Mouse (Mus musculus) ovary, adult 18-20 months (tissue): ENCODE measurements around the gene Hoxc5.
A peak's percentile ranks its signal among the peaks of the same experiment; 100 is the strongest.

Source experiments
- DNase-seq: peaks from one replicate; pipeline ENCODE4 v3.0.0; 2022; ENCODE audit warnings: low spot score, mixed read lengths

Gene Hoxc5

DNA sequence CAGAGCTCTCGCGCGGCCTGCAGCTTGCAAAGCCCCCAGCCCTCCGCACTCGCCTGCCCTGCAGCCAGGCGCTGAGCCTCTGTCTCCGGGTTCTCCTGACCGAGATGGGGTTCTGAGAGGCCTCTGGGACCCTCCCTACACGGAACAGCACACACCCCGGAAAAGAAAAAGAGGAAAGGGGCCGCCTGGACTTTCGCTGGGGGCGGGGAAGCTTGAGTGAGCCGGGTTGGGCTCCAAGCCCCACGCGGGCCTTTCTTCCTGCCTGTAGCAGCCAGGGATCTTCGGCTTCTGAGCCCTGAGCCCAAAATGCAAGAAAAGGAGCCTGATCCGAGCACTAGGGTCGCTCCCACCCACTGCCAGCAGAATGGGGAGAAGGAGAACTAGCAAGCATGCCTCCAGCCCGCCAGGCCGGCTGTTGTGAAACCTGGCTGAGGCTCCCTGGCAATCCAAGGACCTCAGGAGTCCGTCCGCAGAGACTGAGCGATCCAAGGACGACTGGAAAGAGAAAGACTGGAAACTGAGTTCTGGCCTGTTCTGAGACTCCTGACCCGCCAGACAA lies 44.8 kb downstream of the Hoxc5 start:
- DNase-seq = peak; percentile 73

DNA sequence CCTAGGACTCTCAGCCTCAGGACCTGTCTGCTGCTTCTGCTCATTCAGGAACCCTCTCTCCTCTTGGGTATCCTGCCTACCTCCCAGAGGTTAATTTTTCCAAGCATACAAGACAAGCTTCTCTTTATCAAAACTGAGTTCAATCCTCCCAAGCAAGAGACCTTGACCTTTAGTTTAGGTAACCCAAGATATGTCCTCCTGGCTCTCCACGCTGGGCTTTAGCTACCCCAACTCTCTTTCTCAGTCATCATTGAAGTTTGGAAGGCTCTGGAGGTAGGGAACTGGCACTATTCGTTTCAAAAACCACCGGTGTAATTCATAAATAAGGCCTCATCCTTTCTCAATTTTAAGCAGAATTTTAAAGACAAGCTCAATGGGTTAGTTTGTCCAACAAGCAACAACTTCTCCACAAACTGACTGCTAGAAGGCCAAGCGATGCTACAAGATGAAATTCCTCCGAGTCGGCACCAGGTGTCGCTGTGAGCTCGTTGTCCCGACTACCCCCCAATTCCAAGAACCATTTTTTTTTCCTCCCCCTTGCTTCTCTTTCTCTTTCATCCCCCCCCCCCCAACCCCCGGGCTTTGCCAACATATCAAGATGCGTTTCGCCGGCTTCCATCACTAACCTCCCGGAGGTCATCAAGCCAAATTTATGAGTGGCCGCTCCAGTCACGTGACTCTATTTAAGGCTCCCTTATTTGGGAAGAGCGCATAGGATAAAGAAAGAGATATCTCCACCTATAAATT lies 46.2 kb downstream of the Hoxc5 start:
- no peak for DNase-seq

DNA sequence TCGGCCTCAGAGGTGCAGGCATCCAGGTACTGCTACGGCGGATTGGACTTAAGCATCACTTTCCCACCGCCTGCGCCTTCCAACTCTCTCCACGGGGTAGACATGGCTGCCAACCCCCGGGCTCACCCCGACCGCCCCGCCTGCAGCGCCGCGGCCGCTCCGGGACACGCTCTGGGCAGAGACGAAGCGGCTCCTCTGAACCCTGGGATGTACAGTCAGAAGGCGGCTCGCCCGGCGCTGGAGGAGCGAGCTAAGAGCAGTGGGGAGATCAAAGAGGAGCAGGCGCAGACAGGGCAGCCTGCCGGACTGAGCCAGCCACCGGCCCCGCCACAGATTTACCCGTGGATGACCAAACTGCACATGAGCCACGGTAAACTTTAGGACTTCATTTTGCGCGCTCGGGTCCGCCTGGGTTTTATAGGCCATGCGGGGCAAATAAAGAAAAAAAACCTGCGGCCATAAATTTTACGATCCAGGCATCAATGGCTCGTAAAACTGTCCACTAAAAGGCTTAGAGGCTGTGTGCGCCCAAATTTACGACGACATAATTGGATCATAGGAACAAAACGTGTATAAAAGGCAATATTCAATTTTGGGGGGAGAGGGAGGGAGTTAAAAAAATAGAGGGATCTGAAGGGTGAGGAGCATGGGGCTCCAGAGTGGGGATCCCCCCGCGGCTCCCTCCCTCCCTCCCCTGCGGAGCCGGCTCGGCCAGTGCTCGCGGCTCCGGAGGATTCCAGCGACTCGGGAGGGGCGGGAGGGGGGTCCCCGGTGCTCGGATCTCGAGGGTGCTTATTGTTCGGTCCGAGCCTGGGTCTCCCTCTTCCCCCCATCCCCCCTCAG lies 47.1 kb downstream of the Hoxc5 start:
- peak; percentile 59 for DNase-seq

DNA sequence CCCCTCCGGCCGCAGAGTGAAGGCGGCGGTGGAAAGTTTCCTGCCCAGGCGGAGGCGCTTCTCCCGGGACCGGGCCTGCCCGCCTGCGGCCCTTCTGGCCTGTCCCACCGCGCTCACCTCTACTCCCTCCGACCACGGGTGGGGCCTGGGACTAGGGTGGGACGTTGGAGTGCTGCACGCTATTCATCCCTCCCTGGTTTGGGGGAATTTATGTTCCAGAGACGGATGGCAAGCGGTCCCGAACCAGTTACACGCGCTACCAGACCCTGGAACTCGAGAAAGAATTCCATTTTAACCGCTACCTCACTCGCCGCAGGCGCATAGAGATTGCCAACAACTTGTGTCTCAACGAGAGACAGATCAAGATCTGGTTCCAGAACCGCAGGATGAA lies 47.8 kb downstream of the Hoxc5 start:
- DNase-seq = no peak

DNA sequence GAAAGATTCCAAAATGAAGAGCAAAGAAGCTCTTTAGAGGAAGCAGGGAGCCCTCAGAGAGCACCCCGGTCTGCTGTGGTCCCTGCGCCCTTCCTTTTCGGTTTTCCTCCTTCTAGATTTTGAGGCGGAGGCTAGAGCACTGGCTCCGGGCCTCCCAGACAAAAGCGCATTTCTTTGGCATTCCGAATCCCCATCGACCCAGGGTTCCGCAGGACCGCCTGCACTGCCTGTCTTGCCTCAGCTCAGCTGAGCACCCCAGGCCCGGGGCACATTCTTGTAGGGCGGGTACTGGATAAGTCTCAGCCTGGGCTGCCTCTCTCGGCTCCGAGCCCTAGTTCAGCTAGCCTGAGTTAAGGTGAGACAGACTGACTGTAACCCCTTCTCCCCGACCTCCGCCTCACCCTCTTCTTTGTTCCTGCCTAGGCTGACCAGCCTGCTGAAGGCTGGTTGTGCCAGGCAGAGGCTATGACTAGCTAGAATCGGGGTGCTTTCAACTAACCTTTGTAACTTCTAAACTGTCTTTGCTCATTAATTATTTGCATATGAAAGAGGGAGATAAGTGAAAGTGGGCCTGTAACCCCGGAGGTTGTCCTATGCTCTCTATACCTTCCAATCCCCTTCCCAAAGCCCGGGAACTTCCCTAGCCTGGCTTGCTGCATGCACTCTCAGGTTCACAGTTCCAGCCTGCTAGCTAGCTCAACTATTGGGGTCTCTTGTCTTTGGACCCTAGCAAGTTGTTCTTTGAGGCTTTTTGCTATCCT lies 48.3 kb downstream of the Hoxc5 start:
- no peak for DNase-seq

DNA sequence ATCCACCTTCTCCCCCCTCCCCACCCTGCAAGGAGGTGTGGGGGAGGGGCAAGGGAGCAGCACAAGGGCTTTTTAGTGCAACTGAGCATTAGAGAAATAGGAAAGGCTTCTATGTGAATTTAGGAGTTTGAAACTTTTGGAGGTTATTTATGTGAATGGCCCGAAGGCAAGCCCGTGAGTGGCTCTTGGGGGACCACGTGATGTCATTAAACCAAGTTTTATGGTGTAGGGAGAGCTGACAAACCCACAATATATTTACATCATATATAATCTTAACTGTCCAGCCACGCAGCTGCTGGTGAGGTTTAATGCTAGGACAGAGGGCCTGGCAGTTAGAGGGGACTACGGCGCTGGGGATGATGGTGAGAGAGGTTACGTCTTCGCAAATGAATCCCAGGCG lies 51.4 kb downstream of the Hoxc5 start, which contains the start of gene Hoxc4:
Hoxc4 (plus strand) TSS at position 299 of the 400 bp plus-strand sequence.
- DNase-seq = no peak

DNA sequence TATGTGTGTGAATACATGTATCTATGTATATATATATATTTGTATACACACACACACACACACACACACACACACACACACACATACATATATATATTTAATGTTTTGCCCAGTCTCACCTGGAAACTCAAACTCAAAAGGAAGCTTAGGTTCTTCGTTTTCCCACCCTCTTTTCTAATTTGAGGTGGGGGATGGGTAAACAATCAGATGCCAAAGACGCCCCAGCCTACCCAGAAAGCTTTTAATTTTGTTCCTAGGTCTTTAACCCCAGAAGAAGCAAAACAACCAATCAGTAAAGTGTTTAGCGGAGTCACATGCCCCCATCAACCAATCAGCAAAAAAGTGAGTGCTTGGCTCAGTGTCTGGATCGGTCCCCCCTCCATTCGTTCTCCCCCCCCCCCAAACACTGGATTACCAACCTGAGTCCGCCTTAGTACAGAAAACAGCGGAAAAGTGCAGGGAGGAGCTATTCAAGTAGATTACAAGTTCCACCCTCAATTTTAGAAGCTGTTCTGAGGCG lies 53.7 kb downstream of the Hoxc5 start:
- no peak for DNase-seq

DNA sequence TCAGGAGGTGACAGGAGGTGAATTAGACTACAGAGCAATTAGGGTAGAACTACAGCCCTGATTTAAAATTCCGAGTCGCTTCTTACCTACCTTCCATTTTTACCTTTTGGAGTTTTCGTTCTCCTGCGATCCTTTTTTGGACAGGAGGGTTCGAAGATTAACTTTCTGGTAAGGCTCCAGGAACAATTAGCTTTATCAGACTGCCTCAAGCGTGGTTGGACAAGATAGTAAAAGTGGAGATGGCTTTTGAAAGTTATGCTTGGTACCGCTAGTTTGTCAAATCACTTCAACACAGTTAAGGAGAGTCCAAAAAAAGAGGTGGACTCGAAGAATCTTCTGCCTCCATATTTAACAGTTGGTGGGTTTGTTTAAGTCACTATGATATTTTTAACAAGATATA lies 54.3 kb downstream of the Hoxc5 start:
- no peak for DNase-seq

DNA sequence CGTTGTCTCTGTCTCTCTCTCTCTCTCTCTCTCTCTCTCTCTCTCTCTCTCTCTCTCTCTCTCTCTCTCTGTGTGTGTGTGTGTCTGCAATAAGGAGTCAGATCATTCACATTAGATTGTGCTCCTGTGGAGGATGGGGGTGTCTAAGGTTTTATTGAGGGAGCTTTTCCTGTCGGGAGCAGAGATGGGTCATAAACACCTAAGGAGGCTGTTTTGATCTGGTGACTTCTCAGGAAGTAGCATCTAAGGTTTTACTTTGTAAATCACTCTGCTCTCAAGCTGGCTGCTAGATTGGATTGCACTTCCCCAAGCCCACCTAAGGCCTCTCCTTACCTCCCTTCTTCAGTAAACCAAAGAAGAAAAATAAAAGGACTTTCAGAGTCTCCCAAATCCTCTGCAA lies 56.9 kb downstream of the Hoxc5 start:
- no peak for DNase-seq

DNA sequence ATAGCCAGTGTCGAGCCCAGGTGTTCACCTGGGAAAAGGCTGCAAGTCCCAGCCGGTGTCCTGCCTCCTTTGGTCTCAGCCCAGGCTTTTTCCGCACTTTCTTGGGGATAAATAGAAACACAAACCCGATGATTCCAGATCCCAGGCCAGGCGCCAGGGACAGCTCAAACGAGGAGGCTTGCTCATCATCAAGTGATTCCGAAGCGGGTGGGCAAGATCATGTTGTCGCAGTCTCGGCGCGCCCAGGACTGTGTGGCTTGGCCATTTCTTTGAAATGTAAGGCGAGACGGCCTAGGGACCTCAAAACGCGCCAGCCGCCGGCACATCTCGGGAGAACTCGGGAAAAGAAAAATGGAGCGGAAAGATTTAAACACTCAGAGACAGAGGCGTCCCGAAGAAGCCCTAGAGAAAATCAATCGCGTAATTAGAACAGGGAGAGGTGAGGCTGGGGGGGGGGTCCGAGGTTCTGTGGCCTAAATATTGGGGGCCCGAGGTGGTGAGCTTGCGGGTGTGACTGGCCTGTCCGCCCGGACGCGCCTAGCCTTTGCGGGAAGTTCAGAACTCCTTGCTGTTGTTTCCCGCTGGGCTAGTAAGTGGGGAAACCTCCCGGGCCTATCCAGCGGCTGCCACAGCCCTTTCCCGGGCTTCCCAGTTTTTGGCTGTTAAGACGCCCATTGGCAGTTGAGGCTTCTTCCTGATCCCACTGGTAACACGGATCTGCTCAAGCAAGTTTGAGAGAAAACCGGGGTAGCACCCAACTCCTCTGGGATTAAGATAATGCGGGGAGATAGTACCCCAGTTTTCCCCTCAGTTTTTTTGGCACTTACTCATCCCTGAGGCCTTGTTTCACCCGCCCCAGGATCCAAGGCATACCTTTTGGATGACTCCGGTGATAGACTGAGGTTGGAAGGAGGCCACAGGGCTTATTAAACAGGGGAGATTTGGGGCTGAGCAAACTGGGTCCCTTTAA lies 60.3 kb downstream of the Hoxc5 start:
- no peak for DNase-seq

DNA sequence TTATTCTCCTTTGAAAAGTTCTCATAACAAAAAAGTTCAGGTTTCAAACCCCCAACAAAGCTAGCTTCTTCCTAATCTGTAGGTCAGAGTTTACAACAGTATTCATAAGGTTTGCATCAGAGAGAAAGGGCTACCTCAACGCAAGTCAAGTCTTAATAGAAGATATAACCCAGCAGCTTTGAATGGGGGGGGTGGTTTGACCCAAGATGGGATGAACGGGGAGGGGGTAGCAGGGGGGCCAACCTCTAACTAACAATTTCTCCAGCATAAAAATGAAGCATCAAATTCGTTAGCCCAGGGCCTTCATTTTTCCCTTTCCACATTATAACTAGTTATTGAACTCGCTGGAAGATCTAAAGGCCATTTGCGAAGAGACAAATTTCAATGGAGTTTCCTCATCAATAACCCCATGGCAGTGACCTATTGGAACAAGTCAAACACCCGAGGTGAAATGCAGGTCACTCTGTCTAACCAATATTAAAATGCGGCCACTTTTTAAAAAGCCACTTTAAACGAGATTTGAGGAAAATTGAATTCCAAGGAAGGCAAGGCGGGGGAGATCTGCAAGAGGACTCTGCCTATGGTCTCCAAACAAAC lies 61.8 kb downstream of the Hoxc5 start:
- no peak for DNase-seq

DNA sequence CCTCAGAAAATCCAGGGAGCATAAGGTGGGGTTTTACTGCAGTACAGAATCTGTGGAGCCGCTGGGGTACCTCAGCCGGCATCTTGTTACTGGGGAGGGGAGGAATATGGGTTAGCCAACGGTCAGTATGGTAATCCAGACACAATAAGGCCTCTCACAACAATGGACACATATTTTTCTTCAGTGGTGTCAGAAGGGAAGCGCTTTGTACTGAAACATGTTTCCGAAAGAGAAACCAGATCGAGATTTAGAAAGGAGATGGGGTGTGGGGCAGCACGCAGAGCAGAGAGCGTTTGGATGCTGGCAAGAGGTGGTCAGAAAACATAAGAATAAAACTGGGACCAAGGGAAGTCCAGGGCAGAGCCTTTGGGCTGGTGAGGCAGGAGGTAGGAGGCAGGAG lies 62.9 kb downstream of the Hoxc5 start:
- DNase-seq = no peak

DNA sequence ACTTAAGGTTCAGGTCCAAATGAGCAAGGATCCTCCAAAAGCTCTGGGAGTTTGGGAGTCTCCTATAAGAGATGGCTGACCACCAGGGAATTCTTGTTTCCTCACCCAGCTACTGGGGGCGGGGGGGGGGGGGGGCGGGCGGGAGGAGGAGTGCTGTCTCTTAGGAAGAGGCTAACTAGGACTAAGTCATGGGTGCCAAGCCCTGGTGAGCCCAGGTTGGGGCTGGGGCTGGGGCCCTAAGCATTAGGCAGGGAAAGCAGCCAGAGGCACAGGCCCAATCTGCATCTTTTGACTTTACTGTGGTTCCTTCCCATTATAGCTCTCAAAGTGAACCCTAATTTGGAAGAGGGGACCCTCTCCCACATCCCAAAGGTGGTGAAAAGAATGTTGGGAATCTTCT lies 64.9 kb downstream of the Hoxc5 start:
- no peak for DNase-seq

DNA sequence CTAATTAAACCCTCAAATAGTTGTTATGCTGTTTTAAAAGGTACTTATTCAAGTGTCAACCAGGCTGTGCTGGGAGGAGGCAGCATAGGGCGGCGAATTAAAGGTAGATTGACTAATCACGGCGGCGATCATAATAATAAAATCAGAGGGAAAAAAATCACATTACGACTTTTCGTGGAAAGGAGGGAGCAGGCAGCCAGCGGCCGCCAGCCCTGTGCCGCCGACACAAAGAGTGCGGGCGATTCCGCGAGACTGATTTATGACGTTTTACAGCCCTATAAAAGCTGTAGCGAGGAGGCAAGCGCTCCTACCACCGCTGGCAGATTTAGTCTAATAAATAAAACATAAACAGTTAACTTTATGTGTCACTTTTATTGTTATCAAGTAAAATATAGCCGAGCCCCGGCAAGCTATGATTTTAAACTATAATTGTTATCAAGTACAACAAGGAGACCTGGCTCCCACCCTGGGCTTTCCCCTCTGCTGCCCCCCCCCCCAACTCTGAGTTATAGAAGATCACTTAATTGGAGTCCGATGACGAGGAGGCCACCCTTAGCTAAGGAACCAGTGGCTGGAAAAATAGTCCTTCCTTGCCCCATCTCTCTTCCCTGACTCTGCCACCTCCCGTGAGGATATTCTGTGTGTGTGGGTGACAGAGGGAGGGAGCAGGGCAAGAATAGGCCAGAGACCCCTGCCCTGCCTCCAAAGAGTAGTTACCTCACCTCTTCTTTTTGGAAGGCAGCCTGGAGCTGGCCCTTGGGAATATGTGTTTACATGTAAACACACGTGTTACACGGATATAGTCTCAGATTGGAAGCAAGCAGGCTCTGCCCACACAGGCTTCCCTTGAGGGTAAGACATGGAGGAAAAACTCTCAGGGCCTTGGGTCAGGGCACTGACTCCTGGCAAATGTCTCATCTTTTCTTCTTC lies 65.7 kb downstream of the Hoxc5 start:
- no peak for DNase-seq

DNA sequence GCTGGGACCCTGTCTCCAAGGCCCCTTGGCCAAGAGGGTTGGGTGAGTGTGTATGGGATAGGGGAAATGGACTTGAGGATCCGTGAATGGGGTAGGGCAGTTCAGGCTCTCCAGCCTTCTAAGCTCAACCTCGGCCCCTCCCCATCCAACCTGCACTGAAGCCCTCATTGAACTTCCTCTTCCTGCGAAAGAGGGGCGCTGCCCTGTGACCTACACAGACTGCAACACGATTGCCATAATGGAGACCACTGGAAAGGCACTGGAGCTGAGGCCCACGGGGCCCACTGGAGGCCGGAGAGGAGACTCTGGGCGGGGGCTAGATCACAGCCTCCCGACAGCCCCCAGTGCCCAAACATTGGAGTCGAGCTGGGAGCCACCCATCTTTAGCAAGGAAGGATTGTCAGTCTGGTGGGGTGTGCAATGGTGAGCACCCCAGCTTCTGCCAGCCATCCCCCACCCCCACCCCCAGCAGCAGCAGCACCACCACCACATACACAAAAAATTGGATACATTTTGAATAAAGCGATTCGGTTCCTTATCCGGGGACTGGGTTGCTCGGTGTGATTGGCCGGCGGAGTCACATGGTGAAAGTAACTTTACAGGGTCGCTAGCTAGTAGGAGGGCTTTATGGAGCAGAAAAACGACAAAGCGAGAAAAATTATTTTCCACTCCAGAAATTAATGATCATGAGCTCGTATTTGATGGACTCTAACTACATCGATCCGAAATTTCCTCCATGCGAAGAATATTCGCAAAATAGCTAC lies 67.0 kb downstream of the Hoxc5 start:
- no peak for DNase-seq

DNA sequence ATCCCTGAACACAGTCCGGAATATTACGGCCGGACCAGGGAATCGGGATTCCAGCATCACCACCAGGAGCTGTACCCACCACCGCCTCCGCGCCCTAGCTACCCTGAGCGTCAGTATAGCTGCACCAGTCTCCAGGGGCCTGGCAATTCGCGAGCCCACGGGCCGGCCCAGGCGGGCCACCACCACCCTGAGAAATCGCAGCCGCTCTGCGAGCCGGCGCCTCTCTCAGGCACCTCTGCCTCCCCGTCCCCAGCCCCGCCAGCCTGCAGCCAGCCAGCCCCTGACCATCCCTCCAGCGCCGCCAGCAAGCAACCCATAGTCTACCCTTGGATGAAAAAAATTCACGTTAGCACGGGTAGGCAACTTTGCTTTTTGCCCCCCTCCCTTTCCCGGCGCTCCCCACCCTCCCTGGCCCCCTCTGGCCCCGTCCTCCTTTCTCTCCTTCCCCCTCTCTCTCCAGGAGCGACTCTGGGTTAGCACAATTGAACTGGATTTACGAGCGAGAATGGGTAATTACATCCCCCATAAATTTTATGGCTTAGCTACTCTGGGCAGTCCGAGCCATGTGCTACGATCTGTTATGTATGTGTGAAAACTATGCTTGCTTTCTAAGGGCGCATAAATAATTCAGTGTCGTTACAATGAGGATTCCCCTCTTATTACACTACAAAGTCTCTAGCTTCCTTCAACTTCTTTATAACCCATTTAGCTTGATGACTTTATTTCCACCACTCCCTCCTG lies 67.7 kb downstream of the Hoxc5 start:
- DNase-seq = no peak

DNA sequence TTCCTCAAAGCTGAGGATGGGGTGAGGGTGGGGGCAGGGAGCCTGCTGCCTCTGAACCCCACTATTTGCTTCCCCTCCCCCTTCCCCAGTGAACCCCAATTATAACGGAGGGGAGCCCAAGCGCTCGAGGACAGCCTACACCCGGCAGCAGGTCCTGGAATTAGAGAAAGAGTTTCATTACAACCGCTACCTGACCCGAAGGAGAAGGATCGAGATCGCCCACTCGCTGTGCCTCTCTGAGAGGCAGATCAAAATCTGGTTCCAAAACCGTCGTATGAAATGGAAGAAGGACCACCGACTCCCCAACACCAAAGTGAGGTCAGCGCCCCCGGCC lies 68.3 kb downstream of the Hoxc5 start:
- no peak for DNase-seq

DNA sequence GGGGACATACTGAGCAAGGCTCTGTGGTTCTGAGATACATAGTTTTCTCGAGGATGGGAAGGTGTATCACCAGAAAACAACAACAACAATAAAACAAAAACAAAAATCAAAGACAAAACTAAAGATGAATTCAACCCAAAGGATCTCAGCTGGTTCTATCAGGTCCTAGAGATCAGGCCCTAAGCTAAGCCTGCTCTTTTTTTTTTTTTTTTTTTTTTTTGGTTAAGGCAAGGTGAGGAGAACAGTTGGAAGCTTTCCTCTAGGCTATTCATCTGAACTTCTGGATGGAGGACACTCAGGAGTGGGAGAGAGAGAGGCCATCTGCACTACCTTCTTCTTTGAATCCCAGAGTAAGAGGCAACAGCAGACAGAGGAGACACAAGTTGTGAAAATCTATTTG lies 70.3 kb downstream of the Hoxc5 start:
- DNase-seq = no peak
